Mouse (Mus musculus) ovary, postnatal 14 days (tissue): ENCODE data around the gene Gm37240.
A peak's percentile ranks its signal among the peaks of the same experiment; 100 is the strongest.

Experiments used
- DNase-seq: peaks from one replicate; pipeline ENCODE4 v3.0.0; 2022; ENCODE audit warnings: low spot score

The Gm37240 gene

DNA sequence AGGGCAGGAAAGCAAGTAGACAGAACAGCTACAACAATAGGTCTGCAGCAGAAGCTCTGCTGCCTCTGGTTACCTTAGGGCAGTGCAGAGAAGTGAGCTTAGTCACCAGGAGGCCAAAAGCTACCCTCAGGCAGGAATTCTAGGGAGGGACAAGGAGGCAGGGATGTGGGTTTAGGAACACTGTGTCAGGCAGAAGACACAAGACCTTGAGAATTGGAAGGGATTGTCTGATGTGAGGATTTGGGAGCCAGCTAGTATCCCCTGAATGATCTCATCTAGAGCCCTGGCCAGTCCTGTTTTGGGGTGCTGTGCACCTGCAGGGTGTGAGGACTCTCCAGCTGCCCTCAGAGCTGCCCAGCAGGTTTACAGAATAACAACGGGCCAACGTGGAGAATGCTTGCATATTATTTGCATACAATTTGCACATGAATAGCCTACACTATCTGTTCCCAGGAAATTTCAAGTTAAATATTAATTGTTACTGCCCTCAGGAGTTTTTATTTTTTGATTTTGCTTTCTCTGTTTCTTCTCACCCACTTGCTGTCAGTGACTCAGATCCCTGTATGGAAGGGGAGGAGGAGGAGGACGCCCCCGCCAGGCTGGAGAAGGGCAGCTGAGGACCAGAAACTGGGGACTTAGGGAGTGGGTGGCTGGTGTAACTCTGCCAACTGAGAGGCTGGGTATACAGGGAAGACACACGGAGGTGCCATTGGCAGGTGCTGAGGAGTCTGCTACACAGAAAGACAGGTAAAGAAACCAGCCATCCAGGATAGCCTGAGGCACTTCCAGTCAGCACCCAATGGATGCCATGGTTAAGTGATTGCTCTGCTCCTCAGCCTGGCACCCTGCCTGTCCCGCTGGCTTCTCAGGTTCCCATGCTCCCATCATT lies 862.3 kb downstream of the Gm37240 start:
- DNase-seq: no peak

DNA sequence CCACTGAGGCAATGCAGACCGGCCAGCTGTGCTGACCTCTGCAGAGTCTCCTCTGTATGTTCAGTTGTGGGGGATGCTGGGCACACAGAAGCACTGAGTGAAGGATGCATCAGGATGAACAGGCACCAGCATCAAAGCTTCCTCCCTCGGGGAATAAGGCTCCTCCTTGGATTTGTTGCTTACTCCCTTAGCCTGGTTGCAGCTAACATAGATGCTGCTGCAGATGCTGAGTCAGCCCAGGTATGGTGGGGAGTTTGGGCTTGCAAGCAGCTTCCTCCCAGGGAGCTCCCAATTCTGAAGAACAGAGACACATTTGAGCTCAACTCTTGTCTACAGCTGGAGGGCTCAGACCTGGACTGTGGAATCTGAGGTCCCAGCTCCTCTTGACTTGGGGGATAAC lies 863.1 kb downstream of the Gm37240 start:
- DNase-seq: no peak

DNA sequence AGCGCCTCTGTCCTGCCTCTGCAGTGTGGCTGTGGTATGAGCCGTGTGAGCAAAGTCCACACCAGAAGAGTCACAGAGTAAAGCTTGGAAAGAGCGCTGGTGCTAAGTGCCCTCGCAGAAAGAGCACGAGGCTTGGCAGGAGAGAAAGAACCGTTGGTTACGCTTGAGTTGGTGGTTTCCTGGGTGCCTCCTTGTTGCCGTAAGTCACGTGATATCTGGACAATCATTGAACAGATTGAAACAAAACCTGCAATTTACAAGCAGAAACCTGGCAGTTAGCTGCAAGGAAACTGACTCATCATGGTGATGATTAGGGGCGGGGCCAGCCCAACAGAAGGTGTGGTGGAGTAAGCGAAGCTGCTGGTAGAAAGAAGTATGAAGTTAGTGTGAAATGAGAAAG lies 864.5 kb downstream of the Gm37240 start:
- no peak for DNase-seq

DNA sequence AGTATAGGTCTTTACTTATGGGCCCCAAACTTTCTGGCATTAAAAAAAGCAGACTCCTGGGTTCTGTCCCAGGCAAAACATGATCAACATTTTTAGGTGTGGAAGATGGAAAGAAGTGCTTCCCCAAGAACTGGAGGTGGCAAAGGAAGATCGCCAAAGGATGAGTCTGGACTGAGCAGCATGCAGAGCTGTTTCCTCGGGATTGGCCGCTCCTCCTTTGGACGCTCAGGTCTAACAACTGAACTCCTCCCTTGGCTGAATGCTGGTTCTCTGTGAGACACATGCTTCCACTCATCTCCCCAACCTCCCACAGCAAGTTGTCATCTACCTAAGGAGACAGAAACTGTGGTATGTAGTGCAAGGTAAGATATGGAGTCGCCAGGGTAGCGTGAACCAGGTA lies 865.5 kb downstream of the Gm37240 start:
- DNase-seq: no peak

DNA sequence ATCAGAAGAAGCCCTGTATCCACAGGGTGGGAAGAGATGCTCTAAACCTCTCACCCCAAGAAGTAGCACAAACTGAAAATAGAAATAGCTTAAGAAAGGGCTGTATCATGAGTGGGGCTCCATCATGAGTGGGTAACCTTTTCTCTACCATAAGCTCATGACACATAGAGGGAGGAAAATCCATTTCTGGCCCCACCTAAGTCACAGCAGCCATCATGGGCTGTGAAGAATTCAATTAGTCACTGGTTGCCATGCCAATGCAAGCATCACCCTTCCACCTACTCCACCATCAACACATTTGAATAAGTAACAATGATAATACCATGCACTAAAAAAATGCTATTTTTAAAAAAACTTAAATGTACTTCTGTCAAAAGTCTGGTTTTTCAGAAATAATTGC lies 867.2 kb downstream of the Gm37240 start:
- no peak for DNase-seq

GRCm38 (mm10) chr3:85015667-85016066 lies 871.7 kb downstream of the Gm37240 start:
- no peak for DNase-seq

DNA sequence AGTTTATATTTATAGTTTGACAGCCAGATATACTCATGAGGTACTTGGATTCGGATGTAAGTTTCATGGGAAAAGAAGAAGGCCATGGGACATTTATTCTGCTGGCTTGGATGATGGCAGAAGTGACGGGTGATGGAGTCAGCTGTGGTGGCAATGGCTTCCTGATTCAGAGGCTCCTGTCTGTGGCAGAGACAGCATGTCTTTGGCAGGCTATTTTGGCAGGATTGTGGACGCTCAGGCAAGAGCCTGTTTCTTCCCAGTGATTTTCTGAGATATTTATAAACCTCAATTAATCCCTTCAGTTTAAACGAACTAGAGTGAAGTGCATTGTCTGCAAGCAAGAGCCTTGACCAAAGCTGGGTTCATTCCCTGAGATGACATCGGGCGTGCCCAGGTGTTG lies 874.4 kb downstream of the Gm37240 start:
- no peak for DNase-seq

- DNase-seq: no peak
These were observed 882.1 kb downstream of the Gm37240 start for GRCm38 (mm10) chr3:85005257-85005656.

- DNase-seq: no peak
These were observed 898.4 kb downstream of the Gm37240 start for GRCm38 (mm10) chr3:84988880-84989279.

- DNase-seq: no peak
These were observed 902.1 kb downstream of the Gm37240 start for GRCm38 (mm10) chr3:84985121-84985625.

GRCm38 (mm10) chr3:84982688-84983087 lies 904.6 kb downstream of the Gm37240 start:
- no peak for DNase-seq

DNA sequence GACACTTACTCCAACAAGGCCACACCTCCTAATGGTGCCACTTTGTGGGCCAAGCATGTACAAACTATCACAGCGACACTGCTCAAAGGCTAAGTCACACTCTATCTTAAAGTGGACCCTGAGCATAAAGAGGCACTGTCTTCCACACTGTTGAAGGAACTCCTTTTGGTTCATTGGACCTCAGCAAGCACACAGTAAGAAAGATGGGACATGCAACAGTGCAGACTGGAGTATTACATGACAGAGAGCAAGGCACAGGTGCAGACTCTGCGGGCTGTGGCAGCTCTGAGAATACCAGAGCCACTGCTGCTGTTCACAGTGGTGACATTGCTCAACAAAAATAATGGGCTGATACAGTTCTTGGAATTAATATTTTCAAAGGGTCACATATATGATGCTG lies 907.2 kb downstream of the Gm37240 start:
- DNase-seq: no peak

- DNase-seq: no peak
These were observed 908.6 kb downstream of the Gm37240 start for GRCm38 (mm10) chr3:84978676-84979075.

- DNase-seq: no peak
These were observed 913.1 kb downstream of the Gm37240 start for GRCm38 (mm10) chr3:84974193-84974592.

GRCm38 (mm10) chr3:84972881-84973280 lies 914.4 kb downstream of the Gm37240 start:
- DNase-seq: no peak

DNA sequence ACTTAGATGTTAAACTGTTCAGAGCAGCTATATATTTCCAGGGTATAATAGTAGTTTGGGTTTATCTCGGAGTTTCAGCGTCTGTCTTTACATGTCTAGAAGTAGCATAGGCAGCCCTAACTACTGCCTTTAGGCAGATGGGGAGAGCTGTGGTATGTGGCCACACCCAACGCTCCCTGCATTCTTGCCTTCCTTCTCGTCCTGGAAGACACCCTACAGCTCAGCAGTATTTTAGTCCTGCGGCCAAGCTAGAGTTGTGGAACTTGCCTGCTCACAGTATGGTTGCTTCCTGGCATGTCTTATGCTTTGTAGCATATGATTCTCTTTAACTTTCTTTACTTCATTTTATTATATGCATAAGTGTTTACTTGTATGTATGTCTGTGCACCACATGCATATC lies 915.8 kb downstream of the Gm37240 start:
- no peak for DNase-seq

DNA sequence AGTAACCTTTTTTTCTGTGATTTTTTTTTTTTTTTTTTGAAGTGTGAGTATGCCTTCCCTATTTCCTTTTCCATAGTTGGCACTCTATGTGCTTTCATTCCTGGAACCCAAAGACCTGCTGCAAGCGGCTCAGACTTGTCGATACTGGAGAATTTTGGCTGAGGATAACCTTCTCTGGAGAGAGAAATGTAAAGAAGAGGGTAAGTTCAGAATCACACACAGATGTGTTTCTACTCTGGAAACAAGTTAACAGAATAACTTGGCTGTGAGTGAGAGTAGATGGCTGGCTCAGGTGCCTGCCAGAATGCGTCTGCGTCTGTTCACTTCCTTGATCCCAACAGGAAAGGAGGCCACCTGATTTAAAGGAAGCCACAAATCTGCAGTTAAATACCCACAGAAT lies 920.0 kb downstream of the Gm37240 start:
- no peak for DNase-seq

DNA sequence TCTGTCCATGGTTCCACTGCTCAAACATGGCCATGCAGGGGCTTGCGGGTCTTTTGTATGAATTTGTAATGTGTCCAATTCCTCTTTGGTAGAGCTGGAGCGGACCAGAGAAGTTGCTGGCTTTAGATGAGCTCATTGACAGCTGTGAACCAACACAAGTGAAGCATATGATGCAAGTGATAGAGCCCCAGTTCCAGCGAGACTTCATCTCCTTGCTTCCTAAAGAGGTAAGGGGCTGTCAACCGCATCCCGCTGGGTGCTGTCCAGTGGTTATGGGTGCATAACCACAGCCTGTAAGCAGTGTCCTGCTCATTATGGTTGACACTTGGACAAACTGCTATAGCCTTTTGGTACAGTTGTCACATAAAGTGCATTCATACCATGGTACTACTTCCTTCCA lies 922.2 kb downstream of the Gm37240 start:
- no peak for DNase-seq

DNA sequence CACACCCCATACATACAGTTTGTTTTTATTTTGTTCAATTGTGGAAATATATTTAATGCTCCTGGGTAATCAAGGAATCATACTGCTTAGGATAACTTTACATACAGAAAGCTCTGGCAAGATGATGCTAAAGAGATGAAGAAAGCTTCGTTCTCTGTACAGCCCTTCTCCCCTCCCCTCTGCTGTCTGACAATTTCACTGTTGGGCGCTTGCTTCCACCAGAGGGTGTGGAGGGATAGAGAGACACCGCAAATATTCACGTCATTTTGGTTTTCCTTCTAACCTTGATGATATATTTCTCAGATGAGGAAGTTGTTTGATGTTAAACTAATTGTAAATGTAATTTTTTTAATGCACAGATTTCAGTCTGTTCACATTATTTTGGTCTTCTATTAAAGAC lies 931.5 kb downstream of the Gm37240 start:
- DNase-seq: no peak

DNA sequence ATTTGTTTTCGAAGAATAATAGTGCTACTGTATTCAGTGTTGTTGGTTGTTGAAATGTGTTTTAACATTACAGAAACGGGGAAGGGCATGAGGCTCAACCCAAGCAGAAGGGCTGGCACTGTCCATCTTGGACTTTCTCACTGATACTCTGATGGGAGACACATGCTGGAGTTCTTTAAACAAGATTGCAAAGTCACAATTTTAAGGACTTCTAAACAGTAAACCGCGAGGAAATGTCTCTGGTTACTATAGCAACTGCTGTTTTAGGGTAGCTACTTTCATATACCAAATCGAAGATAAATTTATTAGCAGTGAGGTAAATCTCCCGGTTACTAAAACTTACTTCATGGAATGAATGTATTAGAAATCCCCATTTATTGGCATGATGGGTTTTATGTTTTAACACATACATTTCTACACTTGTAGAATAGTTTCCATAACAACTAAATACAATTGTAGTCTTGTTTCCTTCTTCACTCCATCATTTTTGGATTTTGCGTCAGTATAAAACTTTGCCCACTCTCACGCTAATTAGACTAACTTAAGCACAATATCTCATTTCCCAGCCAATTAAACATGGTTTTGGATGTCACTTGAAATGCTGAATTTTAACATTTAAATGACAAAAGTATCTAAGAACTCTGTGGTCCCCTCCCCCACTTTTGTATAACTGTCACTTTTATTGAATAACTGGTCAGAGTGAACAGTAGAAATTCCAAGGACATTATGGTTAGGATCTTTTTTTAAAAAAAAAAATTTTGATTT lies 932.1 kb downstream of the Gm37240 start:
- no peak for DNase-seq

- DNase-seq: no peak
These were observed 934.6 kb downstream of the Gm37240 start for GRCm38 (mm10) chr3:84952585-84953187.

DNA sequence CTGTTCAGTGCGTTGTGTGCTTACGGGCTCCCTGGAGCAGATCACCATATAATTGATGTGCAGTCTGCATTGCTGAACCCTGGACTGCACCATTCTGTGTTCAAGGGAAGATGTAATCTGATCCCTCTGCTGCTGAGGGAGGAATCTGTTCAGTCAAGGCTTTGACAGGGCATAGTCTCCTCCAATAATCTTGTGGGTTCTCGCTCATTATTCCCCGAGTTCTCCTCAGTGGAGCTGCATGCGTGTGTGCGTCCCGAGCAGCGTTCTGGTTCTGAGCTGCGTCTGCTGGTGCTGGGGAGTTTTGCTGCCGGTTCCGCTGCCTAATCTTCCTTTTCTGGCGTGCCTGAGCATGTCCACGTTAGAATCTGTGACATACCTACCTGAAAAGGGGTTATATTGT lies 935.2 kb downstream of the Gm37240 start:
- DNase-seq: peak; percentile 49

- DNase-seq: no peak
These were observed 935.6 kb downstream of the Gm37240 start for GRCm38 (mm10) chr3:84951698-84952097.
